In genomic region chr13:34724831-34725592, GRCm38 (mm10) we compare ENCODE assay signal across 11 mouse cellular contexts. TPM values are rescaled to one million over a fixed set of nuclear protein-coding genes. Genes with fewer than 3 reads are reported as not detected.
DNase-seq lines count a peak whose midpoint lies in the region; ATAC-seq and TF ChIP-seq lines count a peak whose summit lies in the region.
"Had no signal": no experiment of that assay in that cellular context is flagged by ENCODE, and none has a peak within 500 bp of the region (broad histone marks: within the 10 kb centered on the region; RNA-seq: fewer than 3 reads in every experiment).

No protein-coding gene starts in this region.

- peaks cover 12% of the 10 kb centered on the region for H3K4me1 ChIP-seq in heart, adult 2 months (ENCODE audit: control insufficient read depth, insufficient read depth, low read length)
- peaks cover 11% of the 10 kb centered on the region; the same call in 1 of the 2 replicates for H3K4me1 ChIP-seq in brown adipose tissue, adult 24 weeks (ENCODE audit: control insufficient read depth, insufficient read depth, insufficient read length, low read length)
- peaks cover 16% of the 10 kb centered on the region for H3K4me1 ChIP-seq in heart, embryonic 16.5 days (ENCODE audit: control insufficient read depth, insufficient read depth, low read length)
- H3K4me1 ChIP-seq in liver, embryonic 11.5 days (replicated peaks; ENCODE audit: control insufficient read depth, insufficient read depth, low read length): peaks cover 7% of the 10 kb centered on the region; the same call in 1 of the 2 replicates

- H3K79me2 ChIP-seq in heart, adult 2 months (replicated peaks; ENCODE audit: control insufficient read depth, insufficient read depth, low read length): no peaks in the 10 kb centered on the region

- TF ChIP-seq CTCF in heart, adult 2 months (IDR thresholded peaks at IDR 0.05): no peak

- H3K9me3 ChIP-seq in heart, embryonic 16.5 days (replicated peaks; ENCODE audit: control insufficient read depth, low read length): 0 out of 2 replicates have a peak, but pooled peaks cover 3% of the 10 kb centered on the region
- H3K9me3 ChIP-seq in liver, embryonic 11.5 days (ENCODE audit: control insufficient read depth, low read length): no peaks in the 10 kb centered on the region

- H3K9ac ChIP-seq in heart, adult 2 months (ENCODE audit: low read depth, low read length): 0 out of 2 replicates have a peak overlapping the region, but pooled peaks have one; percentile 22
- no peak overlapping the region for H3K9ac ChIP-seq in heart, embryonic 16.5 days (ENCODE audit: low read length)
- H3K9ac ChIP-seq in liver, embryonic 11.5 days (ENCODE audit: low read depth, low read length): no peak overlapping the region

- 0 out of 2 replicates have a peak, but pooled peaks have one; percentile 16 for TF ChIP-seq EP300 in heart, adult 2 months (IDR thresholded peaks at IDR 0.05; ENCODE audit: insufficient read depth, low read depth, low read length)

- 67% methylated on average over 8 of the region's 8 CpGs for WGBS in heart, adult 2 months
- 61% methylated on average over 8 of the region's 8 CpGs for WGBS in heart, embryonic 16.5 days
- WGBS in liver, embryonic 11.5 days: 66% methylated on average over 8 of the region's 8 CpGs

- no peak for TF ChIP-seq POLR2A in heart, adult 2 months (IDR thresholded peaks at IDR 0.05; ENCODE audit: insufficient read depth, low read depth, low read length)

- no peak for DNase-seq in heart, adult 2 months
- no peak for DNase-seq in heart, postnatal 4 days
- DNase-seq in liver, embryonic 11.5 days (ENCODE audit: low spot score): no peak
- DNase-seq in urinary bladder, postnatal 4 days (ENCODE audit: low spot score in 2 of 2): no peak
- no peak for DNase-seq in urinary bladder, postnatal 10 days (ENCODE audit: low spot score)
- DNase-seq: cerebellum, adult 8-10 months had no signal

- peak overlapping the region; percentile 38; the same call in 1 of the 2 replicates for H3K27ac ChIP-seq in heart, adult 2 months
- peak overlapping the region; percentile 53 for H3K27ac ChIP-seq in brown adipose tissue, adult 24 weeks (replicated peaks; ENCODE audit: low read depth, low read length)
- H3K27ac ChIP-seq in heart, embryonic 16.5 days (ENCODE audit: low read length): peak overlapping the region; percentile 82
- H3K27ac ChIP-seq in liver, embryonic 11.5 days (ENCODE audit: low read depth, low read length): no peak overlapping the region; the same call in 1 of the 2 replicates

- H3K4me2 ChIP-seq in heart, embryonic 16.5 days (ENCODE audit: low read depth, low read length): no peak overlapping the region
- no peak overlapping the region for H3K4me2 ChIP-seq in liver, embryonic 11.5 days

- no peak for ATAC-seq in heart, embryonic 16.5 days (replicated peaks; ENCODE audit: extremely low read depth, insufficient read depth, low FRiP score)
- peak; percentile 51; the same call in 1 of the 2 replicates for ATAC-seq in liver, embryonic 11.5 days (replicated peaks; ENCODE audit: low FRiP score)
- no peak for ATAC-seq in monocyte, adult 5-6 weeks (replicated peaks; ENCODE audit: insufficient number of reproducible peaks, low FRiP score, low TSS enrichment, poor library complexity, severe bottlenecking)

- no peaks in the 10 kb centered on the region; the same call in 1 of the 2 replicates for H3K36me3 ChIP-seq in heart, adult 2 months (ENCODE audit: control insufficient read depth, insufficient read depth, low read length)
- no peaks in the 10 kb centered on the region for H3K36me3 ChIP-seq in heart, embryonic 16.5 days (ENCODE audit: control insufficient read depth, insufficient read depth)
- no peaks in the 10 kb centered on the region for H3K36me3 ChIP-seq in liver, embryonic 11.5 days (ENCODE audit: control insufficient read depth, insufficient read depth, low read length)

- intact Hi-C loops in heart, adult 2 months (cut with DNase I): loop anchor here (1.0 to 5.0 kb wide), 3 partner anchors 16 to 72 kb away; partner anchors contain the start of gene Pxdc1

- no peak overlapping the region for H3K4me3 ChIP-seq in heart, adult 2 months
- H3K4me3 ChIP-seq in brown adipose tissue, adult 24 weeks (ENCODE audit: insufficient read depth, low read depth, low read length): no peak overlapping the region
- no peak overlapping the region for H3K4me3 ChIP-seq in heart, embryonic 16.5 days (ENCODE audit: low read length)
- no peak overlapping the region for H3K4me3 ChIP-seq in liver, embryonic 11.5 days (ENCODE audit: low read depth, low read length)

- no peaks in the 10 kb centered on the region for H3K27me3 ChIP-seq in heart, adult 2 months (ENCODE audit: control insufficient read depth, insufficient read depth, low read length)
- no peaks in the 10 kb centered on the region for H3K27me3 ChIP-seq in heart, embryonic 16.5 days (ENCODE audit: control insufficient read depth, insufficient read depth, low read length)
- H3K27me3 ChIP-seq in liver, embryonic 11.5 days (replicated peaks; ENCODE audit: control insufficient read depth, insufficient read depth, low read length): no peaks in the 10 kb centered on the region

RNA-seq across cellular contexts. Expression of gene Fam50b, which starts 9.6 kb away (rescaled TPM):
- total RNA-seq in heart, adult 2 months (2021): not detected
- 0.18 TPM in 1 of 2 replicates, not detected in the other for polyA plus RNA-seq in heart, adult 2 months (2012; rRNA removed)
- not detected for total RNA-seq in heart, postnatal 4 days (2021)
- not detected in 2 replicates for polyA plus RNA-seq in brown adipose tissue, adult 24 weeks (2012; ENCODE audit: insufficient read depth, insufficient read length, missing spikeins)
- polyA plus RNA-seq in heart, embryonic 16.5 days (2015; fragmentation: Nextera tagmentation; extraction: Ambion mirVana): not detected in 2 replicates
- not detected in 2 replicates for polyA plus RNA-seq in liver, embryonic 11.5 days (2014; fragmentation: Nextera tagmentation; extraction: Ambion mirVana)
- not detected in 3 replicates for total RNA-seq in monocyte, adult 5-6 weeks (2017)
- total RNA-seq: gastrocnemius, adult 8-10 months had no signal
- polyA plus RNA-seq: thymus, postnatal 0 days had no signal
